Mouse (Mus musculus) myocyte (in vitro differentiated cells): ENCODE results near the gene Plin3. TPM values are rescaled to one million over a fixed set of nuclear protein-coding genes. Genes with fewer than 3 reads are reported as not detected.

Source experiments
- H3K27me3 ChIP-seq: one replicate; pipeline ENCODE4 v1.6.1; 2011; ENCODE audit not compliant: control insufficient read depth, insufficient read depth, insufficient read length
- H3K36me3 ChIP-seq: one replicate; pipeline ENCODE4 v1.6.1; 2011; ENCODE audit not compliant: control insufficient read depth, insufficient read depth
- H3K4me2 ChIP-seq: one replicate; pipeline ENCODE4 v1.6.1; 2011; ENCODE audit warnings: low read depth, control low read depth
- H3K4me3 ChIP-seq: one replicate; pipeline ENCODE4 v1.5.1; 2011; ENCODE audit warnings: mild to moderate bottlenecking, control low read depth, moderate library complexity
- H3K79me2 ChIP-seq: one replicate; pipeline ENCODE4 v1.6.1; 2011; ENCODE audit not compliant: control insufficient read depth, insufficient read depth
- H3ac ChIP-seq: one replicate; pipeline ENCODE4 v1.6.1; 2011; ENCODE audit not compliant: control insufficient read depth, insufficient read length
- E2F4 ChIP-seq: IDR thresholded peaks from one replicate; pipeline ENCODE4 v1.6.1; 2011; ENCODE audit warnings: mild to moderate bottlenecking, control low read depth, moderate library complexity; ENCODE audit not compliant: insufficient read depth
- MAX ChIP-seq: IDR thresholded peaks from one replicate; pipeline ENCODE4 v1.6.1; 2011; ENCODE audit warnings: low read depth, mild to moderate bottlenecking, control low read depth
- REST ChIP-seq: IDR thresholded peaks from one replicate; pipeline ENCODE4 v1.6.1; 2011; ENCODE audit warnings: mild to moderate bottlenecking, control low read depth, moderate library complexity; ENCODE audit not compliant: insufficient read depth, insufficient read length
- TCF12 ChIP-seq: IDR thresholded peaks from one replicate; pipeline ENCODE4 v1.6.1; 2011; ENCODE audit warnings: mild to moderate bottlenecking, control low read depth; ENCODE audit not compliant: poor library complexity, insufficient read depth, severe bottlenecking
- USF1 ChIP-seq: IDR thresholded peaks from one replicate; pipeline ENCODE4 v1.6.1; 2011; ENCODE audit warnings: low read depth, mild to moderate bottlenecking, control low read depth, moderate library complexity
- polyA plus RNA-seq: library from polyadenylated mRNA; unstranded; fragments of >200 nt; fragmentation: generic; extraction: Trizol; gene quantifications from one replicate; pipeline ENCODE4 v1.2.1, GENCODE M21; 2012; ENCODE audit warnings: missing spikeins

Plin3 gene
- polyA plus RNA-seq, 1 experiment, result 44.8 TPM

- no peak for TF ChIP-seq REST
- no peak for TF ChIP-seq E2F4
- TF ChIP-seq MAX, result no peak
- TF ChIP-seq TCF12, result no peak
- TF ChIP-seq USF1, result no peak
- no peaks in the 10 kb centered on the region for H3K79me2 ChIP-seq
- no peaks in the 10 kb centered on the region for H3K36me3 ChIP-seq
- no peak overlapping the region for H3ac ChIP-seq
- H3K4me2 ChIP-seq, result no peak overlapping the region
- H3K27me3 ChIP-seq, result peaks cover 40% of the 10 kb centered on the region
- no peak overlapping the region for H3K4me3 ChIP-seq
Observed at GRCm38 (mm10) chr17:56229943-56230342, 62.7 kb downstream of the Plin3 start.

Other genes starting within 250 kb of the Plin3 start
- gene Ubxn6, start 217.8 kb downstream of the Plin3 start, polyA plus RNA-seq, result 54.3 TPM
- gene Hdgfl2, start 213.2 kb downstream of the Plin3 start, polyA plus RNA-seq, result 56.4 TPM
- gene Plin4, start 183.1 kb downstream of the Plin3 start, polyA plus RNA-seq, result 0.30 TPM
- 0.06 TPM for gene Plin5, start 175.3 kb downstream of the Plin3 start, polyA plus RNA-seq
- gene Lrg1, start 170.9 kb downstream of the Plin3 start, polyA plus RNA-seq, result 0.04 TPM
- 1.4 TPM for gene Sema6b, start 152.5 kb downstream of the Plin3 start, polyA plus RNA-seq
- 2.3 TPM for gene Tnfaip8l1, start 130.4 kb downstream of the Plin3 start, polyA plus RNA-seq
- 73.9 TPM for gene Mydgf, start 109.0 kb downstream of the Plin3 start, polyA plus RNA-seq
- gene Dpp9, start 74.0 kb downstream of the Plin3 start, polyA plus RNA-seq, result 37.1 TPM
- gene Fem1a, start 36.1 kb downstream of the Plin3 start, polyA plus RNA-seq, result 43.6 TPM
- gene Ticam1, start 16.1 kb downstream of the Plin3 start, polyA plus RNA-seq, result 9.1 TPM
- gene Arrdc5, start 7.4 kb upstream of the Plin3 start, polyA plus RNA-seq, result not detected
- 18.4 TPM for gene Uhrf1, start 10.4 kb upstream of the Plin3 start, polyA plus RNA-seq
- 31.3 TPM for gene Kdm4b, start 33.2 kb upstream of the Plin3 start, polyA plus RNA-seq
- gene Ptprs, start 183.6 kb upstream of the Plin3 start, polyA plus RNA-seq, result 116 TPM
- gene Znrf4, start 219.6 kb upstream of the Plin3 start, polyA plus RNA-seq, result not detected